Comparison of ENCODE assay signal across 25 mouse cellular contexts in genomic region chr6:142786106-142786505, GRCm38 (mm10). TPM values are rescaled to one million over a fixed set of nuclear protein-coding genes. Genes with fewer than 3 reads are reported as not detected.
"Had no signal": no experiment of that assay in that cellular context is flagged by ENCODE, and none has a peak within 500 bp of the region (broad histone marks: within the 10 kb centered on the region; RNA-seq: fewer than 3 reads in every experiment).

No protein-coding gene starts in this region.

- H3K36me3 ChIP-seq: heart, embryonic 13.5 days; heart, embryonic 15.5 days; hindbrain, embryonic 13.5 days; hindbrain, embryonic 15.5 days; kidney, embryonic 15.5 days; limb, embryonic 13.5 days; limb, embryonic 15.5 days; liver, embryonic 12.5 days had no signal

- H3K9me3 ChIP-seq: heart, embryonic 13.5 days; heart, embryonic 15.5 days; hindbrain, embryonic 13.5 days; hindbrain, embryonic 15.5 days; kidney, embryonic 15.5 days; limb, embryonic 13.5 days; limb, embryonic 15.5 days; liver, embryonic 12.5 days had no signal

- ATAC-seq: hindbrain, postnatal 0 days; intestine, embryonic 16.5 days; liver, embryonic 12.5 days had no signal

- H3K4me2 ChIP-seq: heart, embryonic 11.5 days; heart, embryonic 13.5 days; heart, embryonic 15.5 days; hindbrain, embryonic 13.5 days; hindbrain, embryonic 15.5 days; kidney, embryonic 15.5 days; limb, embryonic 13.5 days; limb, embryonic 15.5 days; liver, embryonic 12.5 days had no signal

- H3K27ac ChIP-seq: heart, adult 2 months; heart, embryonic 13.5 days; heart, embryonic 15.5 days; hindbrain, embryonic 13.5 days; hindbrain, embryonic 15.5 days; hindbrain, postnatal 0 days; kidney, embryonic 15.5 days; kidney, postnatal 0 days; limb, embryonic 13.5 days; limb, embryonic 15.5 days; liver, embryonic 12.5 days had no signal

- H3K9ac ChIP-seq: heart, embryonic 13.5 days; heart, embryonic 15.5 days; hindbrain, embryonic 13.5 days; hindbrain, embryonic 15.5 days; kidney, embryonic 15.5 days; limb, embryonic 13.5 days; limb, embryonic 15.5 days; liver, embryonic 12.5 days had no signal

- H3K27me3 ChIP-seq: heart, embryonic 13.5 days; heart, embryonic 15.5 days; hindbrain, embryonic 13.5 days; hindbrain, embryonic 15.5 days; kidney, embryonic 15.5 days; limb, embryonic 13.5 days; limb, embryonic 15.5 days; liver, embryonic 12.5 days had no signal

- H3K4me1 ChIP-seq: kidney, embryonic 15.5 days; limb, embryonic 13.5 days; limb, embryonic 15.5 days; liver, embryonic 12.5 days had no signal

- H3K4me3 ChIP-seq: heart, adult 2 months; heart, embryonic 13.5 days; heart, embryonic 15.5 days; hindbrain, embryonic 13.5 days; hindbrain, embryonic 15.5 days; kidney, embryonic 15.5 days; limb, embryonic 13.5 days; limb, embryonic 15.5 days; liver, embryonic 12.5 days had no signal

- DNase-seq: gastrocnemius, postnatal 14 days; gastrocnemius, postnatal 36 days; heart, adult 11 months; kidney, adult 2 months; layer of hippocampus, adult 9-11 months; layer of hippocampus, postnatal 36 days had no signal

RNA-seq across cellular contexts. Expression of gene Sult6b2, which starts 18.2 kb away (rescaled TPM):
- polyA plus RNA-seq: gonadal fat pad, adult 2 months; heart, embryonic 15.5 days; heart, postnatal 0 days; hindbrain, embryonic 11.5 days; hindbrain, embryonic 15.5 days; kidney, adult 2 months; kidney, embryonic 15.5 days; kidney, postnatal 0 days; large intestine, adult 2 months; limb, embryonic 11.5 days; limb, embryonic 13.5 days; liver, adult 2 months; liver, embryonic 12.5 days had no signal
